In the genomic region with DNA sequence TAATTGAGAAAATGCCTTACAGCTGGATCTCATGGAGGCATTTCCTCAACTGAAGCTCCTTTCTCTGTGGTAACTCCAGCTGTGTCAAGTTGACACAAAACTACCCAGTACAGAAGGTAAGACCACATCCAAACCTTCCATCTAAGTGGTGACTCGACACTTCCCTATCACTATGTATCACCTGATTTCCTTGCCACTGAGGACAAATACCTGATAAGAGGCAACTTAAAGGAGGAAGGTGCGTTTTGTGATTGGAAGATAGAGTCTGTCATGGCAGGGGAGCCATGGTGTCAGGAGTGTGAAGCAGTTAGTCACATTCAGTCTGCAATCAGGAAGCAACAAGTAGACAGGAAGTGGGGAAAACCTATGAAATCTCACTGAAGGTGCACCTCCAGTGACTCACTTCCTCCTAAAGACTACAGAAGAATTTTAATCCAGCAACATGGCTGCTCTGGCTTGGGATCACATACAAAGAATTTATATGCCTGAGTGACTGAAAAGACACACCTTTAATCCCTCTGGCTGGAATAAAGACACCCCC, we compare ENCODE assay signal across 21 mouse cellular contexts. TPM values are rescaled to one million over a fixed set of nuclear protein-coding genes. Genes with fewer than 3 reads are reported as not detected.
DNase-seq lines count a peak whose midpoint lies in the region; ATAC-seq and TF ChIP-seq lines count a peak whose summit lies in the region.
"Had no signal": no experiment of that assay in that cellular context is flagged by ENCODE, and none has a peak within 500 bp of the region (broad histone marks: within the 10 kb centered on the region; RNA-seq: fewer than 3 reads in every experiment).

No protein-coding gene starts in this region.

- DNase-seq in 416B (ENCODE audit: low read depth) (peak; percentile 63), Patski (ENCODE audit: low read depth, low spot score) (peak; percentile 17)
- no peak for DNase-seq in thymus, adult 18-20 months
- DNase-seq in lung, postnatal 4 days, result no peak
- no peak for DNase-seq in heart, adult 8-10 months (ENCODE audit: low spot score)
- DNase-seq: adrenal gland, adult 8-10 months; adrenal gland, postnatal 14 days; adrenal gland, postnatal 36 days; cerebellum, adult 11-12 months; cerebellum, adult 2 months; cerebellum, adult 9-10 months; cerebellum, postnatal 10 days; cerebellum, postnatal 25 days; forebrain, postnatal 0 days had no signal

- no peak for TF ChIP-seq CTCF in intestine, postnatal 0 days (IDR thresholded peaks at IDR 0.05; ENCODE audit: low read depth)
- no peak for TF ChIP-seq CTCF in Patski (IDR thresholded peaks at IDR 0.05)

- ATAC-seq in intestine, postnatal 0 days, result 0 out of 2 replicates have a peak, but pooled peaks have one; percentile 33
- ATAC-seq in intestine, embryonic 16.5 days, result no peak
- ATAC-seq in Patski, result no peak
- ATAC-seq in megakaryocyte progenitor cell, adult 5-6 weeks (replicated peaks; ENCODE audit: poor library complexity), result peak; percentile 37; the same call in 1 of the 2 replicates
- ATAC-seq: forebrain, embryonic 13.5 days; forebrain, embryonic 15.5 days; forebrain, postnatal 0 days had no signal

- no peak overlapping the region for H3K4me3 ChIP-seq in intestine, postnatal 0 days (ENCODE audit: low read depth, low read length)
- H3K4me3 ChIP-seq in intestine, embryonic 16.5 days (ENCODE audit: low read length), result no peak overlapping the region
- H3K4me3 ChIP-seq: embryonic facial prominence, embryonic 10.5 days; embryonic facial prominence, embryonic 12.5 days; forebrain, embryonic 13.5 days; forebrain, embryonic 15.5 days had no signal

- H3K4me1 ChIP-seq in intestine, postnatal 0 days (replicated peaks; ENCODE audit: control insufficient read depth, insufficient read depth, low read length), result 0 out of 2 replicates have a peak, but pooled peaks cover 3% of the 10 kb centered on the region
- peaks cover 4% of the 10 kb centered on the region; the same call in 1 of the 2 replicates for H3K4me1 ChIP-seq in intestine, embryonic 16.5 days (ENCODE audit: control insufficient read depth, insufficient read depth, low read length)

- H3K27me3 ChIP-seq in intestine, postnatal 0 days (replicated peaks; ENCODE audit: control insufficient read depth, insufficient read depth, low read length), result no peaks in the 10 kb centered on the region
- no peaks in the 10 kb centered on the region for H3K27me3 ChIP-seq in intestine, embryonic 16.5 days (replicated peaks; ENCODE audit: control insufficient read depth, insufficient read depth, low read length)
- H3K27me3 ChIP-seq in Patski, result no peaks in the 10 kb centered on the region
- H3K27me3 ChIP-seq: embryonic facial prominence, embryonic 12.5 days; forebrain, embryonic 15.5 days had no signal

- no peak overlapping the region for H3K27ac ChIP-seq in intestine, postnatal 0 days (ENCODE audit: low read depth, low read length)
- no peak overlapping the region for H3K27ac ChIP-seq in intestine, embryonic 16.5 days (ENCODE audit: low read length)
- H3K27ac ChIP-seq: embryonic facial prominence, embryonic 10.5 days; embryonic facial prominence, embryonic 12.5 days; forebrain, embryonic 13.5 days; forebrain, embryonic 15.5 days had no signal

- POLR2A ChIA-PET in Patski (lab: Charles Lee), result no interaction called here

- 59% methylated on average over 2 of the region's 2 CpGs for whole genome bisulfite sequencing in intestine, postnatal 0 days
- whole genome bisulfite sequencing in intestine, embryonic 16.5 days, result 89% methylated on average over 2 of the region's 2 CpGs

- no peaks in the 10 kb centered on the region for H3K36me3 ChIP-seq in intestine, postnatal 0 days (ENCODE audit: control insufficient read depth, insufficient read depth)
- H3K36me3 ChIP-seq in intestine, embryonic 16.5 days (ENCODE audit: control insufficient read depth, insufficient read depth, low read length), result no peaks in the 10 kb centered on the region
- H3K36me3 ChIP-seq: embryonic facial prominence, embryonic 10.5 days; embryonic facial prominence, embryonic 12.5 days; forebrain, embryonic 15.5 days had no signal

- CTCF ChIA-PET in Patski (lab: Charles Lee), result no interaction called here

- in situ Hi-C loops in Patski (cut with MboI; ENCODE audit: low pct_unique_long_range_greater_than_20kb), result no loop called here

- H3K9me3 ChIP-seq in intestine, postnatal 0 days (ENCODE audit: control insufficient read depth), result 0 out of 2 replicates have a peak, but pooled peaks cover 2% of the 10 kb centered on the region
- H3K9me3 ChIP-seq in intestine, embryonic 16.5 days (ENCODE audit: control insufficient read depth, low read length), result no peaks in the 10 kb centered on the region
- H3K9me3 ChIP-seq: forebrain, embryonic 13.5 days; forebrain, embryonic 15.5 days had no signal

- H3K4me2 ChIP-seq in intestine, postnatal 0 days (replicated peaks; ENCODE audit: low read depth), result no peak overlapping the region
- no peak overlapping the region for H3K4me2 ChIP-seq in intestine, embryonic 16.5 days (ENCODE audit: low read depth, low read length)
- H3K4me2 ChIP-seq: embryonic facial prominence, embryonic 12.5 days; forebrain, embryonic 13.5 days; forebrain, embryonic 15.5 days had no signal

- no peak overlapping the region for H3K9ac ChIP-seq in intestine, postnatal 0 days (ENCODE audit: low read depth, low read length)
- H3K9ac ChIP-seq in intestine, embryonic 16.5 days (ENCODE audit: low read depth, low read length), result no peak overlapping the region
- H3K9ac ChIP-seq: embryonic facial prominence, embryonic 12.5 days; forebrain, embryonic 13.5 days; forebrain, embryonic 15.5 days; forebrain, postnatal 0 days had no signal

RNA-seq across cellular contexts. Expression of a gene that starts 50.6 kb away (rescaled TPM):
- 30.4 and 31.9 TPM in 2 replicates for polyA plus RNA-seq in intestine, postnatal 0 days (2015; fragmentation: Nextera tagmentation; extraction: Ambion mirVana)
- 36.1 and 37.6 TPM in 2 replicates for polyA plus RNA-seq in intestine, embryonic 16.5 days (2015; fragmentation: Nextera tagmentation; extraction: Ambion mirVana)
- polyA plus RNA-seq in Patski (2021), result 24.1 TPM
- 24.0 and 25.7 TPM in 2 replicates for total RNA-seq in megakaryocyte progenitor cell, adult 5-6 weeks (2015)
- 24.0 and 26.7 TPM in 2 replicates for total RNA-seq in megakaryocyte progenitor cell, adult 5-6 weeks (2017)
- total RNA-seq in heart, adult 8-10 months (2022), result 10 to 100 TPM in 3 of 4 experiments, 1 to 10 TPM in 1; 9.7 to 13.1 (median 11.2) TPM

RNA-seq across cellular contexts. Expression of a gene that starts 50.6 kb away (rescaled TPM):
- polyA plus RNA-seq in intestine, postnatal 0 days (2015; fragmentation: Nextera tagmentation; extraction: Ambion mirVana), result 54.8 and 56.1 TPM in 2 replicates
- 89.6 and 90.5 TPM in 2 replicates for polyA plus RNA-seq in intestine, embryonic 16.5 days (2015; fragmentation: Nextera tagmentation; extraction: Ambion mirVana)
- polyA plus RNA-seq in Patski (2021), result 56.3 TPM
- 38.7 and 39.8 TPM in 2 replicates for total RNA-seq in megakaryocyte progenitor cell, adult 5-6 weeks (2015)
- 32.1 and 32.4 TPM in 2 replicates for total RNA-seq in megakaryocyte progenitor cell, adult 5-6 weeks (2017)
- total RNA-seq in heart, adult 8-10 months (2022), result 10 to 100 TPM; 42.2 to 45.8 (median 44.2) TPM

Comparison
In these comparisons a context has a peak if more than half of its experiments do, and no peak if none do; other contexts are left out.
1. ATAC-seq: peak in intestine, postnatal 0 days (single experiment) and megakaryocyte progenitor cell, adult 5-6 weeks (single experiment); none in intestine, embryonic 16.5 days (single experiment) and Patski (single experiment).
2. DNase-seq: peak in 416B (single experiment) and Patski (single experiment); none in thymus, adult 18-20 months (0 of 2), lung, postnatal 4 days (0 of 2) and heart, adult 8-10 months (single experiment).